Mouse (Mus musculus): ENCODE data around the gene Fam185a.

Fam185a gene

DNA sequence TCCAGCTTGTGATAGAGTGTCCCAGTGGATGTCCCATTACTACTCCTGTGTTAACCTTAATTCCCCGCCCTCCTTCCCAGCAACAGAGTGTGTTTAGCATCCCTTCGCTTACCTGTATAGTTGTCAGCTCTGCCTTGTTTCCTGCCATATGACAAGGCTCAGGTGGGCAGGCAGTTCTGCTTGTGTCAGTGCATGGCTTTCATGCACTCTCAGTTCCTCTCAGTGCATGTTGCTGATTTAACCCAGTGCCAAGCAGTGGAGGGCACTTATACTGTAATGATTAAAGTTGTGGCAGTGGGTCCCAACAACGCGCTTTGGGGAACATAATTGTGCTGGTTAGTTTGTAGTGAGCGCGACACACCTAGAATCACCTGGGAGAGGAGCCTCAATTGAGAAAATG lies 1.9 kb downstream of the Fam185a start:
- DNase-seq (ENCODE audit: low read depth, low spot score): no peak

DNA sequence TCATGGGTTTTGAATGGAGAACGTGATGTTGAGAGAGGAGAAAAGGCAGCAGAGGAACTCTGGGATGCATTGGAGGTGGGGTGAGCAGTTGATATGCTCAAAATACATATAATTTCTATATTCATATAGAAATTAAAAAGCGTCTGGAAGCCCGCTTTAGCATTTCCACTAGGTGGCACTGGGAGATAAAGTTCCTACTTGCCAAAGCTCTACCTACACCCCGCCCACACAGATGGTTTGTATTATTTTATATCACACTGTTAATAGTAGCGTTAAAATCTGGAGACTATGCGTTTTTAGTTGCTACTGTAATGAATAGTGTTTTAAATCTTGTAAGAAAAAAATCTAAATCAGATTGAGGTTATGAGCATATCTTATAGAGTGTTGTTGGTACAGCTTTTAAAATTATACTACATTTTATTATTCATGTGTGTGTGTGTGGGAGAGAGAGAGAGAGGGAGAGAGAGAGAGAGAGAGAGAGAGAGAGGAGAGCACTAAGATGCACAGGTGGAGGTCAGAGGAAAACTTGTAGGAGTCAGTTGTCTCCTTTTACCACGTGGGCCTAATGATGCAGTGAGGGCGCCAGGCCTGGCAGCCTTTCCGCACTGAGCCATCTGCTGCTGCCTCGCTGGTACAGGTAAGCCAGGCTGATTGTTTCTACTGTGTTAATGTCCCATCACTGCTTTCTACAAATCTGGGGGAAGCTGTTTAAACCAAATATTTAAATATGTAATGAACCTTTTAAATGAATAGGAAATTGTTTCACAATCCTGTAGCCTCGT lies 9.6 kb downstream of the Fam185a start:
- DNase-seq (ENCODE audit: low read depth, low spot score): peak; percentile 36

DNA sequence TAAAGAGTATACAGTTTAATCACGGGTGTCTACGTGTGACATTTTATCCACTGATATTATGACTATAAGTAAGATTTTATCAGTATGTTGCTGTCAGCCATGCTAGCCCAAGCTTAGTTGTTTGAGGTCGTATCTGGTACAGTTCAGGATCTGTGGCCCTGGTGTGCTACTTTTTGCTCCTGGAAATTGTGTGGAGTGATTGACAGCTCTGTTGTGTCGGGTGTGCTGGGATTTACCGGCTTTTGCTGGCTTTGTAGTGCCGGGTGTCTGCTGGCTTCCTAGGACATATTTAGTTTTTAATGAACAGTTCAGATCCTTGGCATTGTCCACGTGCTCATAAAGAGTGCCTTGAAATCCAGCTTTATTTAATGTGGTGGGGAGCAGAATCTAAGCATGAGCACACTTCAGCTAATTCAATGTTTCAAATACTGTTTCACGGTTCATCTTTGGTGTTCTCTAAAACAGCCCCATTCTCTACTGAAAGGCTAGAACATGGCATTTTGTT lies 11.8 kb downstream of the Fam185a start:
- DNase-seq (ENCODE audit: low read depth, low spot score): no peak

DNA sequence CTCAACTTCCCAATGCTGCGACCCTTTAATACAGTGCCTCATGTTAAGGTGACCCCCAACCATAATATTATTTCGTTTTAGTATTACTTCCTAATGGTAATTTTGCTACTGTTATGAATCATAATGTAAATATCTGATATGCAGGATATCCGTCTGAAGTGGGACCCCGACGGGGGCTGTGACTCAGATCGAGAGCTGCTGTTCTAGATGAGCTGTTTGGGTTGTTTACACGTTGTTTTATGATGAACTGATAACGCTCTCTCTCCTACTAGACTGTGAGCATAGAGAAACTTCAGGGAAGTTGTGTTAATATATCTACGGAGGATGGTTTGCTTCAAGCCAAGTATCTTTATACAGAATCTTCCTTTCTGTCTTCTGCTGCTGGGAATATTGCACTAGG lies 13.7 kb downstream of the Fam185a start:
- DNase-seq (ENCODE audit: low read depth, low spot score): no peak

DNA sequence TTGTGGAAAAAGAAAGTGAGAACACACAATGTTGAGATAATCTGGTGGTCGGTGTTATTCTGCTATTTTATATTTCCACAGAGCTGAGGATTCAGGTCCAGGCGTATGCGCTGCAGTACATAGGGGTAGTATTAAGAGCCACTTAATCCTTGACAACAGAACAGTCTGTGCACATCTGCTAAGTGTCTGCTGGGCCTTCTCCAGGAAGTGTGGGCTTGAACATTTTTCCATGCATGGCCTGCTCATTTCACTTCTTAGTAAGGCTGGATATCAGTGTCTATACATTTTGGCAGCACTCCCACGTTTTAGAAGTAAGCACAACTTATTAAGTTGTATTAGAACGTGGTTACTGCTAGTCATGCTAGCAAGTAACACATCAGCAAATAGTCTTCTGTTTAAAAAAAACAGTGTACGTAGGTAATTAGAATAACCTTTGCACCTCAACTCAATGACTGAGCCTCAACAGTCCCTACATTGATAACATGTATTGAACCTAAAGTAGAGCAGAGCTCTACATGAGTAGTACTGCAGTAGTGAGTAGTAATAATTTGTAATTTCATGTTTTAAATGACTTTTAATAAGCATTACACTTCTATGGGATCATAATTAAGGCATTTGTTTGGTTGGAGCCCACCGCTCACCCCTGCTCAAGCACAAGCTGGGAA lies 14.8 kb downstream of the Fam185a start:
- no peak for DNase-seq (ENCODE audit: low read depth, low spot score)

- no peak for DNase-seq (ENCODE audit: low read depth, low spot score)
Measured at GRCm38 (mm10) chr5:21440833-21441530, 16.2 kb downstream of the Fam185a start.

- no peak for DNase-seq (ENCODE audit: low read depth, low spot score)
Measured at GRCm38 (mm10) chr5:21467387-21467786, 42.6 kb downstream of the Fam185a start.

- DNase-seq (ENCODE audit: low read depth, low spot score): no peak
Measured at GRCm38 (mm10) chr5:21468100-21468499, 43.3 kb downstream of the Fam185a start.

DNA sequence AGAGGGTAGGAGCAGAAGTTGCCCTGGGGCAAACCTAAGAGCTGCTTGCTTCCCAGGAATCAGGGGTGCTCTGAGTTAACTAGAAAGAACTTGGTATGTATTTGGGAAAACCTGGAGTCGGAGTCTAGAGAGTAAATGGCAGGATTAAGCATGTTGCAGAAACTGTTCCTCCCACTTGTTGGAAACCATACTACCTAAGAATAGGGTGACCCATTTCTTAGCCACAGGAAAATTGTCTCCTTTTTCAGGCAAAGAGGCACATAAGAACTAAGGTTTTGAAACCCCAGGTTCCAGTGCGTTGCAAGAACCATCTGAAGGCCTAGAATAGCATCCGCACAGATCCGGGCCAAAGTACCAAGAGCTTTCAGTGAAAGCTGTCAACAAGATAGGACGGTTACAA lies 53.7 kb downstream of the Fam185a start:
- no peak for DNase-seq (ENCODE audit: low read depth, low spot score)

DNA sequence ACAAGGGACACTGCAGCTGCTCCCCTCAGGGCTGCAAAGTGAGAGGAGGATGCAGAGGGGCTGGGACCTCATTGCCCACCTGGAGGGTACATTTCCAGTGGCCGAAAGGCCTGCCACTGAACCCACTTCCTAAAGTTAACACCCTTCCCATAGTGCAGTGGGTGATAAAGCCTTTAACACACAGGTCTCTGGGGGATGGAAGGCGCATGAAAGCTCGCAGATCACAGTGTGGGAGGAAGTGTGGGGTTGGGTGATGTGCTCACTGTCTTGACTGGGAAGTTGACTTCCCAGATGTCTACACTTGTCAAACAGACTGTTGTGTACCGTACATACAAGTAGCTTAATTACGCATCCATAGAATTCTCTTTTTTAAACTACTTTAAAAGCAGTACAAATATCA lies 55.0 kb downstream of the Fam185a start:
- DNase-seq (ENCODE audit: low read depth, low spot score): no peak

DNA sequence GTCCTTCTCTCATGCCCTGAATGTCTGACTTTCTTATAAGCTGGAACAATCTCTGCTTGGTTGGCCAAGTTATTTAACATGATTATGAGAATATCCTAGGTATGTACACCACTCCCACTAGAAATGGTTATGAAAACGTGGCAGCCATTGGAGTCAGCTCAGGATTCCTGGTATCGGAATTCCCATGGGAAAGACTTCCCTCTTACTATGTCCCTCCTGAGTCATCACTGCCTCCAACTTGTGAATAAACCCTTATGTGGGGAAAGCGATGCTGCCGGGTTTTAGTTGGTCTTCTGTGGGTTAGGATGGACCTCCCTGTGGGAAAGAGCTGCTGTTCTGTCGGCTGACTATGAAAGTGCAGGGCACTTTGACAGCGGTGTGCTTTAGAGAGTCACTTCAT lies 56.8 kb downstream of the Fam185a start:
- DNase-seq (ENCODE audit: low read depth, low spot score): no peak

GRCm38 (mm10) chr5:21482446-21483222 lies 57.9 kb downstream of the Fam185a start:
- no peak for DNase-seq (ENCODE audit: low read depth, low spot score)

DNA sequence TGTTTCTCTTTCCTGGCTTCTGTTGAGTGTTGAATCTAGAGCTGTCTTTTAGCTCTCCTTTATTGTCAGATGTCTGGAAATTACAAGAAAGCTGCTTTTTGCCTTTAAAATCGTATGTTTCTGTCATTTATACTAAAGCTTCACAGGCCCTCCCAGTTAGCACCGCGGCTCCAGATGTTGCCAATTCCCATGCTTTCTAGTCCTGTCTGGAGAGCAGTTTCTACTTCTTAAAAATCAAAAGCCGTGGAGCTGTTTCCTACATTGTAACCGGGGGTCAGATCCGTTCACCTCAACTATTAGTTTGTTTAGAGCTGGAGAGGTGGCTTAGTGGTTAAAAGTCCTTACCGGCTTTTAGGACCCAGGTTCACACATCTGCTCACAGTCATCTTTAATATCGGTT lies 58.5 kb downstream of the Fam185a start:
- no peak for DNase-seq (ENCODE audit: low read depth, low spot score)

DNA sequence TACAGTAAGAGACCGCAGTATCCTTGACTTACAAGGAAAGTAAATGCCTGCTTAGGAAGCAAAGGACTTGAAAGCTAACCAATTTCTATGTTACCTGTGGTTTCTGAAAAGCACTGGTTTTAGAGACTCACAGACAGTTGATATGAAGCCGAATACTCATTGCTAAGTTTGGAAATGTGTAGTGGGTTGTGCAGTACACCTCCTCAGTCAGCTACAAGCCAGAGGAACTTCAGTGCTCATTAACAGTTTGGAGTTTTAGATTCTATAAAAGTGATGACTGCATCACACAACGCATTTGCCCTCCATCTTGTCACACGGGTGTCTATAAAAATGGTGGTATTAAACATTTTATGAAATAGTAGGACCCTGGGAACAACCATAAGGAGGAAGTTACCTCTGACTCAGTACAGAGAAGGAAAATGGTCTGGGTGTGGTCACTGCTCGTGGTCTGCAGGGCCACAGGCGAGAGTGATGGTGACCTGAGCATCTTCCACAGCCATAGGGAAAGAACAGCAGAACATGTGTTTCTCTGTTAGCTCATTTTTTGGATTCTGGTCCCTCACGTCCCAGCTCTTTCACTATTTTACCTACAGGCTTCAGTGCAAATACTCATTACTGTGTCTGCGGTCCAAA lies 60.6 kb downstream of the Fam185a start:
- DNase-seq (ENCODE audit: low read depth, low spot score): no peak

- no peak for DNase-seq (ENCODE audit: low read depth, low spot score)
Measured at GRCm38 (mm10) chr5:21486798-21487197, 62.0 kb downstream of the Fam185a start.

GRCm38 (mm10) chr5:21487306-21487705 lies 62.5 kb downstream of the Fam185a start:
- DNase-seq (ENCODE audit: low read depth, low spot score): no peak

- DNase-seq (ENCODE audit: low read depth, low spot score): no peak
Measured at GRCm38 (mm10) chr5:21487716-21488115, 63.0 kb downstream of the Fam185a start.

GRCm38 (mm10) chr5:21488506-21488905 lies 63.7 kb downstream of the Fam185a start:
- no peak for DNase-seq (ENCODE audit: low read depth, low spot score)

GRCm38 (mm10) chr5:21489135-21489534 lies 64.4 kb downstream of the Fam185a start:
- no peak for DNase-seq (ENCODE audit: low read depth, low spot score)

GRCm38 (mm10) chr5:21491469-21491868 lies 66.7 kb downstream of the Fam185a start:
- no peak for DNase-seq (ENCODE audit: low read depth, low spot score)

GRCm38 (mm10) chr5:21492213-21492612 lies 67.5 kb downstream of the Fam185a start:
- no peak for DNase-seq (ENCODE audit: low read depth, low spot score)
